Mouse (Mus musculus): ENCODE measurements around the gene Eid1. TPM values are rescaled to one million over a fixed set of nuclear protein-coding genes. Genes with fewer than 3 reads are reported as not detected.

Gene Eid1
- polyA plus RNA-seq, 1 experiment from 2014 or later = 61.6 TPM

DNA sequence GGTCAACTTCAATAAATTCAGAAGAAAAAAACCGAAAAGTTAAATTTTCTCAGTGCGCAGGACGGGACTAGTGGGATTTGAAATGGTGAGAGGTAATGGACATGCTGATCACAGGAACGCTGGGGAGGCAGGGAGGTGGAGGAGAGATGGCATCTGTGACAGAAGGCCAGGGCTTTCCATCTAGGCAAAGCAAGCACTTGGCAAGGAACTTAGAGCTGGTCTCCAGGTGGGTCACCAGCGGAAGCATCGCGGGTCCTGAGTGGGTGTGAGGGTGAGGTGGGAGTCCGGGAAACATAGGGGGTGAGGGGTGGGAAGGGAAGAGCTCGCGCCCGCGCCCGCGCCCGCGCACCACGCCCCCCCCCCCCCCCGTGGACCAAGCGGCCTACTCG is 333 bp upstream of the Eid1 start:
- Histone ChIP-seq H3K36me3 (no peaks in the 10 kb centered on the region), H3K9me3 (replicated peaks) (no peaks in the 10 kb centered on the region), H3K4me3 (peak overlapping the region; percentile 81), H3K27ac (peak overlapping the region; percentile 91), H3K9ac (peak overlapping the region; percentile 85), H3K4me1 (peaks cover 37% of the 10 kb centered on the region), H3K27me3 (replicated peaks) (no peaks in the 10 kb centered on the region), H3K4me2 (peak overlapping the region; percentile 92)
- peak; percentile 24 for ATAC-seq
- WGBS (ENCODE audit: insufficient replicate concordance) = 24% methylated on average over 8 of the region's 20 CpGs

DNA sequence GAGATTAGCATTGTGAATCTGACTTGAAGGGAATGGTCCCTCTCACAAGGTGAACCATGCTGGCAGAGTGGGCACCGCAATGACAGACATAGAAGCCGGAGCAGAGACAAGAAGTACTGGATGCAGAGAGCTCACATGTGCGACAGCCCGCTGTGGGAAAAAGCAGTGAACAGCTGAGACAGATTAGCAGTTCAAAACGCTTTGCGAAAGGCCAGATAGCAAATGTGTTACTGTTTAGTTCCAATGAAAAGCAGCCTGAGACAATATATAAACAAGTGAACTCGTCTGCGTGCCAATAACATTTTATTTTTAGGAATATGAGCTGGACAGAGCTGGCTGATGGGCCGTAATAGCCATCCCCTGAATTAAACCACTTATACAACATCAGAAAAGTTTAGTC is 8.9 kb downstream of the Eid1 start:
- WGBS (ENCODE audit: insufficient replicate concordance) = 74% methylated on average over 9 of the region's 9 CpGs
- Histone ChIP-seq H3K36me3 (no peaks in the 10 kb centered on the region), H3K4me2 (no peak overlapping the region), H3K27ac (no peak overlapping the region), H3K4me3 (no peak overlapping the region), H3K9ac (no peak overlapping the region), H3K27me3 (replicated peaks) (no peaks in the 10 kb centered on the region), H3K9me3 (replicated peaks) (no peaks in the 10 kb centered on the region), H3K4me1 (peaks cover 4% of the 10 kb centered on the region; the same call in 1 of the 2 replicates)
- ATAC-seq = no peak

DNA sequence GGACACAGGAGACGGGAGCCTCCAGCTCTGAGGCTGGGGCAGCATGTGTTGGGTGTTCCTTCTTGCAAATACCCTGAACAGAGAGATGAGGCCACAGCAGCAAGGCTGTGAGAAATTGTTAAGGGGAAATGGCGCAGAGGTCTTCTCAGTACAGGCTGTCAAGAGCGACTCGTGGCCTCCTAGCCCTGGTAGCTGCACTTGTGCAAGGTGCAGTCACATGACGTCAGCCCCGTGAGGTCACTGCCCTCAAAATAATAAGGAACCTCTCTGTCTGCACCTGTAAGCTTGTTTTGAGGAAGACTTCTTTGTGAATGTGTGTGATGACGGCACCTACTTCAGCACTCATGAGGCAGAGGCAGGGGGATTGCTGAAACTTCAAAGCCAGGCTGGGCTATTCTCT is 11.0 kb downstream of the Eid1 start:
- no peak overlapping the region for H3K4me3 ChIP-seq
- no peaks in the 10 kb centered on the region for H3K9me3 ChIP-seq (replicated peaks)
- H3K9ac ChIP-seq = no peak overlapping the region
- no peaks in the 10 kb centered on the region for H3K36me3 ChIP-seq
- ATAC-seq = no peak
- 57% methylated on average over 7 of the region's 7 CpGs for WGBS (ENCODE audit: insufficient replicate concordance)
- peaks cover 4% of the 10 kb centered on the region; the same call in 1 of the 2 replicates for H3K4me1 ChIP-seq
- H3K4me2 ChIP-seq = no peak overlapping the region
- no peak overlapping the region for H3K27ac ChIP-seq
- no peaks in the 10 kb centered on the region for H3K27me3 ChIP-seq (replicated peaks)

DNA sequence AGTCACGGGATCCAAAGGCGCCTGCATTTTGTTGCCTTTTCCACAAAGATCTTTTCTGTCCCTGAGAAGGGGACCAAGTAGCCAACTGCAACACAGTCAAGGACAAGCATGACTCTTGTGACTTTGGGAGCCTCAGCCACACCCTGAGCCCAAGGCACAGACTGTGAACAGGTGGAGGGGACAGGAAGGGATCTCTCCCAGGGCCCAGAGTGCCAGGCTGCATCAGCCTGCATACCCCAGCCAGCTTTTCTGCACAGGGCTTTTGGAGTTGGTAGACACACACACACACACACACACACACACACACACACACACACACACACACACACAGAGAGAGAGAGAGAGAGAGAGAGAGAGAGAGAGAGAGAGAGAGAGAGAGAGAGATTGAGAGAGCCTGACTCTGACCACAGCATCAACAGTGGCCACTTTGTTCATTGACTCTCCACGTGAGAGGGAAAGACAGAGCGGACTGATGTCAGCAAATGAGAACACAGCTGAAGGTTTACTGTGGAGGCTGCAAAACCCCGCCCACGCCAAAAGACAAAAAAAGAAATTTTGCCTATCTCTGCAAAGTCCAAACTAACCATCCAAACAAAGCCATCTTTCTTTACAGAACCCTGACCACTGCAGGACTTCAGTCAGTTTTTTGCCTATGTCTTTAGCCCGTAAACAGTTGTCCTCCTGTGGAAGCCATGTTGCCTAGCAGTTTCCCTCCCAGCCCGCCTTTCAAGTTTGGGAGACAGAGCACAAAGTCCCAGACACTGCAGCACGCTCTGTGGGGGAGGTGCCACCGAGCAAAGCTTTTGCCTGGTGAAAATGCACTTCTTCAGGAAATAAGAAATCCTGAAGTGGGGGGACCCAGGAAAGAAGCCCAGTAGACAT is 11.9 kb downstream of the Eid1 start:
- H3K27me3 ChIP-seq (replicated peaks) = no peaks in the 10 kb centered on the region
- ATAC-seq = no peak
- no peak overlapping the region for H3K4me2 ChIP-seq
- H3K4me1 ChIP-seq = peaks cover 4% of the 10 kb centered on the region; the same call in 1 of the 2 replicates
- no peaks in the 10 kb centered on the region for H3K9me3 ChIP-seq (replicated peaks)
- WGBS (ENCODE audit: insufficient replicate concordance) = 59% methylated on average over 10 of the region's 10 CpGs
- no peak overlapping the region for H3K27ac ChIP-seq
- no peak overlapping the region for H3K9ac ChIP-seq
- no peak overlapping the region for H3K4me3 ChIP-seq
- H3K36me3 ChIP-seq = no peaks in the 10 kb centered on the region

DNA sequence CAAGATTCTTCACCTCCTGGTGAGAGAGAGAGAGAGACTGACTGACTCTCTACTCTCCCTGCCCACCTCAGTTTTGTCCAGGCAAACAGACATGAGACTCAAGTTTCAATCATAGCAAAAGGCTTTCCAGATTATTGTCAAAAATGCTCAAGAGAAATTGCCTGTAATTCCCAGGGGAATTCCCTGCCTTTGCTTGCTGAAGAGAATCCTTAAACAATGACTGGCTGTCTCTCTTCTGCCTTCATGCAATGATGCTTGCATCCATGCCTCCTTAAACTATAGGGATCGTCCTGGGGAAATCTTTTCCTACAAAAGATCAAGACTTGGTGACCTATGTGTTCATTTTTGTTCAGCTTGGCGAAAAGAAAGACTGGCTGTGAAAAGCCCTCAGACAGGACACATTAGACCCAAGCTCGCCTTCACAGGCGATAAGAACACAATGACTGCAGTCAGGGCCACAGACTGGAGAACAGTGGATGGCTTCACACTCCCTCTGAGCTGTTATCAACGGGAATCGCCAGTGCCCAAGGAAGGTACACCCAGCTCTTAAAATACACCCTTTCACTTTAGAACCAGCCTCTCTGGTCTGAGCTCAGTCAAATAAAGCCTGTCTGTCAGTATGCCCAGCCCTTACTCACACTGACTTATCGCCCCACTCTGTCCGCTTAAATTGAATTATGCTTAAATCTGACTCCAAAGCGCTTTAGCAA is 12.7 kb downstream of the Eid1 start:
- Histone ChIP-seq H3K4me3 (no peak overlapping the region), H3K9ac (no peak overlapping the region), H3K27ac (no peak overlapping the region), H3K9me3 (replicated peaks) (no peaks in the 10 kb centered on the region), H3K4me2 (no peak overlapping the region), H3K4me1 (peaks cover 4% of the 10 kb centered on the region; the same call in 1 of the 2 replicates), H3K36me3 (no peaks in the 10 kb centered on the region), H3K27me3 (replicated peaks) (no peaks in the 10 kb centered on the region)
- no peak for ATAC-seq
- WGBS (ENCODE audit: insufficient replicate concordance) = 57% methylated on average over 9 of the region's 9 CpGs

DNA sequence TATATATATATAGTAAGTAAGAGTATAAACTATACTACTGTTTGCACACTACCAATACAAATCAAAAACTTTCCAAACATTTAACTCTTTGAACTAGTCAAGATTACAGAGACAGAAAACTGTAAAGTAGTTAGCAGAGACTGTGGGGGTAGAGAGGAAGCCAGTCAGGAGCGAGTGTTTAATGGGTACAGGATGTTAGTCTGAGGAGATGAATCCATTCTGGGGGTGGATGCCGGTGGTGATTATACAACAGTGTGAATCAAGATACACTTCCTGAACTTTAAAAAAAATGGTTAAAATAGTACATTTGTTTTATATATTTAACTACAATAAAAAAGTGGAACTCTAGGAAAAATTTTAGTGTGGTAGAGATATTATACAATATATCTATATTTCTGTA is 19.1 kb downstream of the Eid1 start:
- H3K27ac ChIP-seq = no peak overlapping the region
- H3K36me3 ChIP-seq = no peaks in the 10 kb centered on the region
- no peaks in the 10 kb centered on the region for H3K27me3 ChIP-seq (replicated peaks)
- H3K9me3 ChIP-seq (replicated peaks) = no peaks in the 10 kb centered on the region
- no peak overlapping the region for H3K4me2 ChIP-seq
- 54% methylated on average over 2 of the region's 2 CpGs for WGBS (ENCODE audit: insufficient replicate concordance)
- ATAC-seq = no peak
- no peak overlapping the region for H3K4me3 ChIP-seq
- H3K4me1 ChIP-seq = no peaks in the 10 kb centered on the region
- no peak overlapping the region for H3K9ac ChIP-seq

DNA sequence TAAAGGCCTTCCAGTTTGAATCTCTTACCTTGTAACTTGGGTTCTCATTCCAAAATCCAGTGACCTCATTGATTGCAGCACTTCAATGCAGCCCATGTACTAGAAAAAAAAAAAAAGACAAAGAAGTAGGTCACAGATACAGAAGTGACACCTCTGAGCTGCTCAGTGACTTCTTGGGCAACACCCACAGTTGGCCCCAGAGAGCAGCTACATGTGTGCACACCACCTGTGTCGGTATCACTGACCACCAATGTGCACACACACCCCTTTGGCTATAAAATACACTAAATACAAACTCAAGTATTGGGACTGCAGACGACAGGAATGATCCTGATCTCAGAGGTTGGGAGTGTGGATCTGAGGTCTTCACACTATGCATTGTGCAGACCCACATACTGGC is 21.9 kb downstream of the Eid1 start:
- Histone ChIP-seq H3K9ac (no peak overlapping the region), H3K36me3 (no peaks in the 10 kb centered on the region), H3K9me3 (replicated peaks) (no peaks in the 10 kb centered on the region), H3K4me1 (no peaks in the 10 kb centered on the region), H3K27me3 (replicated peaks) (no peaks in the 10 kb centered on the region), H3K27ac (no peak overlapping the region), H3K4me3 (no peak overlapping the region), H3K4me2 (no peak overlapping the region)
- 52% methylated on average over 2 of the region's 2 CpGs for WGBS (ENCODE audit: insufficient replicate concordance)
- no peak for ATAC-seq

DNA sequence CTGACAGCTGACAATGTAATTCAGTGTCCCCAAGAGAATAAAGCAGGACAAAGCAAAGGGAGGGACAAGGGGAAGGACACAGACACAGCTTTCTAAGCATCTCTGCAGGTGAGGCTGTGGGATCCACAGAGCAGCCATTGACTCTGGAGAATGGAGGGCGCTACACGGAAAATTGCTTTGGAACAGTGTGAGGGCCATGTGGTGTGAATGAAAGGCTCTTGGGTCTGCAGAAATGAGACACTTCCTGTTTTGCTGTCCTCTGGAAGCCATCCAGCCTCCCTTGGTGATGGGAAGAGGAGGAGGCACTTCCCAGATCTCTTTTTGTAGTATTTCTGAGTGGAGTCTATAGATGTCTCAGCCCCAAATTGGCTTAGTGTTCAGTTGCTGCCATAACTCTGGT is 23.3 kb downstream of the Eid1 start:
- Histone ChIP-seq H3K4me1 (no peaks in the 10 kb centered on the region), H3K36me3 (no peaks in the 10 kb centered on the region), H3K9ac (no peak overlapping the region), H3K27ac (no peak overlapping the region), H3K9me3 (replicated peaks) (no peaks in the 10 kb centered on the region), H3K4me3 (no peak overlapping the region), H3K4me2 (no peak overlapping the region), H3K27me3 (replicated peaks) (no peaks in the 10 kb centered on the region)
- WGBS (ENCODE audit: insufficient replicate concordance) = 70% methylated on average over 2 of the region's 2 CpGs
- ATAC-seq = no peak

DNA sequence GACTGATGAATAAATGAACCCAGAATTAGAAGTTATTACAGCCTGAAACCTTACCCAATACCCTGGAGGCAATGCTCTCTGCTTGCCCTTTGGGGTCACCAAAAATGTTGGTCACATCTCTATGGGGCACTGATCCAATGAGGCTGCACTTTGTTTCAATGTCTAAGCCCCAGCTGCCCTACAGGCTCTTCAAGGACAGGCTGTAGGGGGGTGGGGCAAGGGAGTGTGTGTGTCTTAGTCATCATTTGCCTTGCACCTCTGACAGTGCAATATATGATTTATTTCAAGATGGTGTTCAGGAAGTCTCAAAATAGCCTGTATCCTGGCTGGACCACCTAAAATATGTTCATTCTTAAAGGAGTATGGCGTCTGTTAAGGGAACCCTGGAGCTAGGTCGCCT is 28.7 kb downstream of the Eid1 start:
- Histone ChIP-seq H3K9me3 (replicated peaks) (no peaks in the 10 kb centered on the region), H3K4me3 (no peak overlapping the region), H3K36me3 (no peaks in the 10 kb centered on the region), H3K27me3 (replicated peaks) (0 out of 2 replicates have a peak, but pooled peaks cover 3% of the 10 kb centered on the region), H3K27ac (no peak overlapping the region), H3K4me2 (no peak overlapping the region), H3K9ac (no peak overlapping the region), H3K4me1 (no peaks in the 10 kb centered on the region)
- no peak for ATAC-seq
- WGBS (ENCODE audit: insufficient replicate concordance) = 60% methylated on average over 2 of the region's 2 CpGs

DNA sequence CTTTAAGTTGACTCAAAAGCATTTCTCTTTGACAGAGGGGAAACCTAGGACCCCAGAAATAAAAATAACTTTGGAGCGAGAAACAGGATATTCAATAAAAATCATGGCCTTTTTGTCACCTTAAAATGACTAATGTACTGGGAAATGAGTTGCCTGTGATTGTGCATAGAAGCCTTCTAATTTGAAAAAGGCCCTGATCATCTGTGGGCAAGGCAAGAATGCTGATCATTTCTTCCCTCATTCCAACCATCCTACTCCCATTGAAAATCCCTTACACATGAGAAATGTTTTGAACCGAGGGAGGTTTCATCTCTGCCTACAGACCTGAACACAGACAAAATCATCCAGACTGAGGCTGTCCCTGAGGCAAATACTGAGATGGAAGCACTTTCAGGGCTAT is 30.0 kb downstream of the Eid1 start:
- Histone ChIP-seq H3K27ac (no peak overlapping the region), H3K9ac (no peak overlapping the region), H3K4me2 (no peak overlapping the region), H3K4me3 (no peak overlapping the region), H3K4me1 (no peaks in the 10 kb centered on the region), H3K27me3 (replicated peaks) (0 out of 2 replicates have a peak, but pooled peaks cover 3% of the 10 kb centered on the region), H3K9me3 (replicated peaks) (no peaks in the 10 kb centered on the region), H3K36me3 (no peaks in the 10 kb centered on the region)
- 73% methylated on average over 2 of the region's 2 CpGs for WGBS (ENCODE audit: insufficient replicate concordance)
- no peak for ATAC-seq

DNA sequence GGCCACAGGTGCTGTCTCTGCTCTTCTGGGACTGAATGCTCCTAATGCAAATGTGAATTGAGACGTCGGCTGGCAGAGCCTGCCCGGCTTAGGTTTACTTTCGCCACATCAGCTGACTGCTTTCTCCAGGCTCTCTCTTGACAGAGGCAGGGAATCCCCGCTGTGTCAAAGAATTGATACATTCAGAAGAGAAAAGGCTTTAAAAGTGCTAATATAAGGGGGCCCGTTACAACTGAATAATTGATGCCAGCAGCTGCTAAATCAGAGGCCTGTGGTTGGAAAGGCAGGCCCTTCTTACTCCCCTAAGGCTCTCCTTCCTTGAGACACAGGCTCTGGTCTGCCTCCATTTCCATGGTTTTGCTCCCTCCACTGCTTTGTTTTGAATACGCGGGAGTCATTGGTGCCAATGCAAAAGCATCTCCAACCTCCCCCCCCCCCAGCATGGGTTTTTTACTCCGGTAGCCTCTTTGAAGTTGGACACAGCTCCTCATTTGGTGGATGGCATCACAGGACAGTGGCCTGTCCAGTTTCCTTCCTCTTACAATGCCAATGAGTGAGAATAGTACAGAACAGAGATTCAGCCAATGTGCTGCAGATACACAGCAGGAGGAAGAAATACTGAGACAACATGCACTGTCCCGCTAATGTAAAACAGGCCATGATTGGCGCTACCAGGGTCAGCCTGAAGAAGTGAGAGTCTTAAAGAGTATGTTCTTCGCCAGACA is 32.2 kb downstream of the Eid1 start:
- Histone ChIP-seq H3K27me3 (replicated peaks) (0 out of 2 replicates have a peak, but pooled peaks cover 3% of the 10 kb centered on the region), H3K4me2 (no peak overlapping the region), H3K4me3 (no peak overlapping the region), H3K4me1 (no peaks in the 10 kb centered on the region), H3K9ac (no peak overlapping the region), H3K27ac (no peak overlapping the region), H3K36me3 (no peaks in the 10 kb centered on the region), H3K9me3 (replicated peaks) (no peaks in the 10 kb centered on the region)
- 61% methylated on average over 12 of the region's 12 CpGs for WGBS (ENCODE audit: insufficient replicate concordance)
- no peak for ATAC-seq

DNA sequence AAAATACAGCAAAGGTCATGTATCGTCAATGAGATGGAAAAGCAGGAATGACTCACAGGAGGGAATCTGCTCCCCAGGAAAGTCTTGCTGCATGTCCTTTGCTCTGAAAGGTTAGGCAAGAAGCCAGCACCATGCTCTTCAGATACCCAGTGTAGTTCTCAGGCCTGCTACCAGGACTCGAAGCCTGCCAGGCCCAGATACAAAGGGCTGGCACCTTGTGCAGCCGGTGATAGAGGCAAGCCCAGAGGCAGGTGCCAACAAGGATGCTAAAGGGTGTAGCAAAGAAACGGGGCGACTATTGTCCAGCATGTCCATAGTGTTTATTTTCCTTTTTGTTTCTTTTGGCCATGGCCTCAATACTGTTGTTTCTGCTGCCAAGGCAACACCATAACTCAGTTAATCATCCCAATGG is 33.6 kb downstream of the Eid1 start:
- no peak overlapping the region for H3K9ac ChIP-seq
- H3K36me3 ChIP-seq = no peaks in the 10 kb centered on the region
- WGBS (ENCODE audit: insufficient replicate concordance) = 69% methylated on average over 5 of the region's 5 CpGs
- H3K9me3 ChIP-seq (replicated peaks) = no peaks in the 10 kb centered on the region
- 0 out of 2 replicates have a peak, but pooled peaks cover 3% of the 10 kb centered on the region for H3K27me3 ChIP-seq (replicated peaks)
- no peak overlapping the region for H3K4me3 ChIP-seq
- ATAC-seq = no peak
- no peak overlapping the region for H3K4me2 ChIP-seq
- H3K4me1 ChIP-seq = no peaks in the 10 kb centered on the region
- no peak overlapping the region for H3K27ac ChIP-seq

All from liver, embryonic 12.5 days (tissue).